Mouse (Mus musculus): ENCODE results near the gene Fzr1.

DNA sequence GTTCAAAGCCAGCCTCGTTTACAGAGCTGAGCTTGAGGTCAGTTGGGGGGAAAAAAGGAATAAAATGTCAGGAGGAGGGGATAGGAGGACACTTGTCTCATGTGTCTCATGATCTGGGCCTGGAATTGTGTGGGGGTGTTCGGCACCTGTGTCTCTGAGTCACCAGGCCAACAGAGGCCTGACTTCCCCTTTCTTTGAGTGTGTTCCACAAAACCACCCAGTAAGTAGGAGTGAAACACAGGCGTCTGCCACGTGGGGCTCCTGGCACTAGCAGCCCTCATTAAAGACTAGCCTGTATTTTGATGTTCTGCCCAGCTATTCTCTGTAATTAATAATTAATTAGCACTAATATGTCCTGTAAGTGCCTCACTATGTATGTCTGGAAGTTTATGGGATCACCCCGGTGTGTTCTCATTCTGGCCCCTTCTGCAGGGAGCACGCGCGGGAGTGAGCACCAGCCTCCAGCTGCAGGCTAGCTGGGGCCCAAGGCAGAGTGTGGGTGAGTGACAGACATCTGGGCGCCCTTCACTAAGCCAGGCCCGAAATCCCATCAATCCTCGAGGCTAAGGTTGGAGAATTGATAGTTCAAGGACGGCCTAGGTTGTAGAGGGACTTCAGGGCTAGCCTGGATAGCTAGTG lies 21.8 kb downstream of the Fzr1 start:
- TF ChIP-seq NRF1 (IDR thresholded peaks at IDR 0.05; ENCODE audit: insufficient read depth, low read depth, low read length, poor library complexity, severe bottlenecking) = peak; percentile 41; the same call in 1 of the 2 replicates
- TF ChIP-seq RAD21 (IDR thresholded peaks at IDR 0.05; ENCODE audit: low read depth, low read length) = no peak
- TF ChIP-seq MYC (IDR thresholded peaks at IDR 0.05; ENCODE audit: low read depth, low read length) = peak; percentile 99

Data from MEL (cell line).